In the genomic region with DNA sequence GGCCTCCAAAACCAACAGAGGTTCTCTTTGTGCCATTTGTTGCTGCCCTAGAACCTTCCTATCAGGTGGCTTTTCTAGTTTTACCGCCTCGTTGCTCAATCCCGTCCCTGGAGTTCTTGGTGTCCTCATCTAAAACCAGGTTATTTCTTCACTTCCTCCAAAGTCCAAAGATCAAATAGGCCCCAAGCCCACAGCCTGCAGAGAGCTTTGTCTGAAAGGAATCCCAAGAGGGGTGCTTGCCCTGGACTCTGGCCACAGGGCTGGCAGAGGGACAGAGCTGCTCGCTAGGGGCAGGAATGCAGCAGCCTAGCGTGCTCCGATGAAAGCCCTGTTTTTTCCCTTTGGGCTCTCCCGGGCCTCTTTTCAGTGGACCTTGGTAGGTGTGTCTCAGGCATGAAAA, we compare ENCODE assay signal across 8 mouse cellular contexts. TPM values are rescaled to one million over a fixed set of nuclear protein-coding genes. Genes with fewer than 3 reads are reported as not detected.
DNase-seq lines count a peak whose midpoint lies in the region; ATAC-seq and TF ChIP-seq lines count a peak whose summit lies in the region.

No protein-coding gene starts in this region.

- no peaks in the 10 kb centered on the region; the same call in 1 of the 2 replicates for H3K79me2 ChIP-seq in MEL (ENCODE audit: control insufficient read depth, insufficient read depth, low read length, poor library complexity)

- TF ChIP-seq CTCF in MEL (IDR thresholded peaks at IDR 0.05 in 2 of 3, conservative IDR thresholded peaks at IDR 0.05 in 1 of 3; ENCODE audit: control insufficient read depth in 1 of 3, insufficient read depth in 1 of 3, low read depth in 2 of 3, low read length in 3 of 3, poor library complexity in 1 of 3, severe bottlenecking in 1 of 3) = no peak
- TF ChIP-seq CTCF in bone marrow macrophage, adult 2 months (IDR thresholded peaks at IDR 0.05; ENCODE audit: low read depth, low read length) = no peak

- H3K9me3 ChIP-seq in MEL (replicated peaks; ENCODE audit: insufficient read depth, low read length) = no peaks in the 10 kb centered on the region
- no peaks in the 10 kb centered on the region for H3K9me3 ChIP-seq in forebrain, embryonic 15.5 days
- no peaks in the 10 kb centered on the region for H3K9me3 ChIP-seq in hindbrain, embryonic 13.5 days
- no peaks in the 10 kb centered on the region for H3K9me3 ChIP-seq in limb, embryonic 14.5 days (ENCODE audit: control insufficient read depth, low read length)
- no peaks in the 10 kb centered on the region for H3K9me3 ChIP-seq in midbrain, embryonic 13.5 days

- no peak for TF ChIP-seq POLR2A in MEL (IDR thresholded peaks at IDR 0.05; ENCODE audit: control insufficient read depth in 1 of 2, insufficient read depth in 1 of 2, low read depth in 1 of 2, low read length in 2 of 2, poor library complexity in 1 of 2)
- TF ChIP-seq POLR2A in bone marrow macrophage, adult 2 months (IDR thresholded peaks at IDR 0.05; ENCODE audit: borderline replicate concordance, low read depth, low read length) = no peak
- no peak for TF ChIP-seq POLR2A in limb, embryonic 14.5 days (IDR thresholded peaks at IDR 0.05; ENCODE audit: borderline replicate concordance, extremely low read depth, insufficient read depth, insufficient read length)

- no peak overlapping the region for H3K27ac ChIP-seq in MEL (ENCODE audit: control insufficient read depth, low read depth, low read length)
- peak overlapping the region; percentile 84 for H3K27ac ChIP-seq in bone marrow macrophage, adult 2 months (ENCODE audit: insufficient read depth, low read depth, low read length)
- peak overlapping the region; percentile 47 for H3K27ac ChIP-seq in forebrain, embryonic 15.5 days (replicated peaks)
- H3K27ac ChIP-seq in hindbrain, embryonic 13.5 days = peak overlapping the region; percentile 73
- peak overlapping the region; percentile 56 for H3K27ac ChIP-seq in limb, embryonic 14.5 days (replicated peaks; ENCODE audit: low read depth, low read length)
- no peak overlapping the region for H3K27ac ChIP-seq in midbrain, embryonic 13.5 days

- no peaks in the 10 kb centered on the region for H3K27me3 ChIP-seq in MEL (ENCODE audit: control insufficient read depth in 1 of 2, insufficient read depth in 2 of 2, low read length in 2 of 2)
- no peaks in the 10 kb centered on the region for H3K27me3 ChIP-seq in forebrain, embryonic 15.5 days
- no peaks in the 10 kb centered on the region for H3K27me3 ChIP-seq in hindbrain, embryonic 13.5 days
- H3K27me3 ChIP-seq in limb, embryonic 14.5 days (ENCODE audit: control insufficient read depth, insufficient read depth, low read length) = no peaks in the 10 kb centered on the region
- H3K27me3 ChIP-seq in midbrain, embryonic 13.5 days = no peaks in the 10 kb centered on the region

- no peak for ATAC-seq in forebrain, embryonic 15.5 days (replicated peaks)
- ATAC-seq in hindbrain, embryonic 13.5 days (ENCODE audit: low FRiP score) = no peak
- ATAC-seq in limb, embryonic 14.5 days (ENCODE audit: low FRiP score, low read depth) = no peak
- ATAC-seq in midbrain, embryonic 13.5 days = no peak

- peaks cover 2 to 10% of the 10 kb centered on the region in 2 experiments; a peak in 2 of 4 replicates for H3K4me1 ChIP-seq in MEL (ENCODE audit: control insufficient read depth in 1 of 2, insufficient read depth in 2 of 2, low read length in 2 of 2)
- H3K4me1 ChIP-seq in bone marrow macrophage, adult 2 months (ENCODE audit: control insufficient read depth, insufficient read depth, low read length) = peaks cover 12% of the 10 kb centered on the region
- peaks cover 41% of the 10 kb centered on the region for H3K4me1 ChIP-seq in forebrain, embryonic 15.5 days
- peaks cover 51% of the 10 kb centered on the region for H3K4me1 ChIP-seq in hindbrain, embryonic 13.5 days (replicated peaks)
- H3K4me1 ChIP-seq in limb, embryonic 14.5 days (ENCODE audit: control insufficient read depth, insufficient read depth, low read length) = peaks cover 17% of the 10 kb centered on the region
- H3K4me1 ChIP-seq in midbrain, embryonic 13.5 days (replicated peaks) = peaks cover 33% of the 10 kb centered on the region

- H3K4me2 ChIP-seq in forebrain, embryonic 15.5 days (replicated peaks) = peak overlapping the region; percentile 77
- peak overlapping the region; percentile 84 for H3K4me2 ChIP-seq in hindbrain, embryonic 13.5 days
- peak overlapping the region; percentile 83 for H3K4me2 ChIP-seq in limb, embryonic 14.5 days (replicated peaks; ENCODE audit: low read depth, low read length, severe bottlenecking)
- peak overlapping the region; percentile 84 for H3K4me2 ChIP-seq in midbrain, embryonic 13.5 days (replicated peaks)

- no peak overlapping the region for H3K9ac ChIP-seq in MEL (ENCODE audit: control insufficient read depth, low read depth, low read length, poor library complexity, severe bottlenecking)
- peak overlapping the region; percentile 13; the same call in 1 of the 2 replicates for H3K9ac ChIP-seq in forebrain, embryonic 15.5 days (replicated peaks)
- peak overlapping the region; percentile 62 for H3K9ac ChIP-seq in hindbrain, embryonic 13.5 days
- 0 out of 2 replicates have a peak overlapping the region, but pooled peaks have one; percentile 34 for H3K9ac ChIP-seq in limb, embryonic 14.5 days (ENCODE audit: low read depth, low read length, severe bottlenecking)
- H3K9ac ChIP-seq in midbrain, embryonic 13.5 days (replicated peaks) = peak overlapping the region; percentile 53; the same call in 1 of the 2 replicates

- peak overlapping the region in 1 of 2 experiments; percentile 37; a peak in 1 of 4 replicates for H3K4me3 ChIP-seq in MEL (ENCODE audit: control insufficient read depth in 1 of 2, insufficient read depth in 1 of 2, low read depth in 2 of 2, low read length in 2 of 2)
- H3K4me3 ChIP-seq in bone marrow macrophage, adult 2 months (ENCODE audit: insufficient read depth, low read length) = peak overlapping the region; percentile 94
- H3K4me3 ChIP-seq in forebrain, embryonic 15.5 days = peak overlapping the region; percentile 10; the same call in 1 of the 2 replicates
- peak overlapping the region; percentile 50 for H3K4me3 ChIP-seq in hindbrain, embryonic 13.5 days
- H3K4me3 ChIP-seq in limb, embryonic 14.5 days (replicated peaks; ENCODE audit: low read length) = peak overlapping the region; percentile 58
- peak overlapping the region; percentile 52 for H3K4me3 ChIP-seq in midbrain, embryonic 13.5 days (replicated peaks)

- TF ChIP-seq RAD21 in MEL (IDR thresholded peaks at IDR 0.05; ENCODE audit: low read depth, low read length) = no peak

- H3K36me3 ChIP-seq in MEL (ENCODE audit: control insufficient read depth in 1 of 2, insufficient read depth in 2 of 2, low read length in 2 of 2) = no peaks in the 10 kb centered on the region; a peak in 1 of 4 replicates
- no peaks in the 10 kb centered on the region for H3K36me3 ChIP-seq in forebrain, embryonic 15.5 days
- no peaks in the 10 kb centered on the region for H3K36me3 ChIP-seq in hindbrain, embryonic 13.5 days
- no peaks in the 10 kb centered on the region for H3K36me3 ChIP-seq in limb, embryonic 14.5 days (ENCODE audit: control insufficient read depth, insufficient read depth, low read length)
- H3K36me3 ChIP-seq in midbrain, embryonic 13.5 days = no peaks in the 10 kb centered on the region

- no peak for TF ChIP-seq EP300 in MEL (IDR thresholded peaks at IDR 0.05; ENCODE audit: low read depth in 1 of 2, low read length in 2 of 2)

- 25% methylated on average over 7 of the region's 7 CpGs for WGBS in forebrain, embryonic 15.5 days
- WGBS in hindbrain, embryonic 13.5 days = 36% methylated on average over 7 of the region's 7 CpGs
- WGBS in limb, embryonic 14.5 days = 18% methylated on average over 7 of the region's 7 CpGs
- 31% methylated on average over 7 of the region's 7 CpGs for WGBS in midbrain, embryonic 13.5 days

- DNase-seq in MEL (ENCODE audit: low read depth, low spot score) = peak; percentile 12
- peak; percentile 45 for DNase-seq in limb, embryonic 14.5 days (ENCODE audit: low spot score)
- no peak for DNase-seq in frontal cortex, postnatal 14 days (ENCODE audit: low spot score in 2 of 2)
- no peak for DNase-seq in frontal cortex, postnatal 36 days (ENCODE audit: low spot score in 2 of 2)

RNA-seq across cellular contexts. Expression of a gene that starts 1.0 kb away (rescaled TPM):
- total RNA-seq in MEL (2012; rRNA removed) = 6.0 TPM in 2 replicates
- 10 to 100 TPM in 1 of 2 experiments, not detected in 1; 10.6 TPM for polyA plus RNA-seq in MEL (2012; ENCODE audit: insufficient read depth in 1 of 2, insufficient read length in 2 of 2, low read depth in 1 of 2, low replicate concordance in 2 of 2, missing spikeins in 1 of 2)
- 6.4 and 8.0 TPM in 2 replicates for polyA plus RNA-seq in bone marrow macrophage, adult 2 months (2012; ENCODE audit: insufficient read depth, insufficient read length, missing spikeins)
- 7.7 TPM in 2 replicates for polyA plus RNA-seq in forebrain, embryonic 15.5 days (2015; fragmentation: Nextera tagmentation; extraction: Ambion mirVana)
- polyA plus RNA-seq in hindbrain, embryonic 13.5 days (2015; fragmentation: Nextera tagmentation; extraction: Ambion mirVana) = 7.8 TPM in 2 replicates
- 25.9 and 30.2 TPM in 2 replicates for polyA plus RNA-seq in limb, embryonic 14.5 days (2012; rRNA removed)
- polyA plus RNA-seq in limb, embryonic 14.5 days (2014; fragmentation: Nextera tagmentation; extraction: Ambion mirVana) = 14.3 and 17.1 TPM in 2 replicates
- 6.4 and 6.6 TPM in 2 replicates for polyA plus RNA-seq in midbrain, embryonic 13.5 days (2015; fragmentation: Nextera tagmentation; extraction: Ambion mirVana)

RNA-seq across cellular contexts. Expression of a gene that starts 13.5 kb away (rescaled TPM):
- 0.03 and 0.04 TPM in 2 replicates for total RNA-seq in MEL (2012; rRNA removed)
- under 1 TPM in 1 of 2 experiments, not detected in 1; 0.33 TPM for polyA plus RNA-seq in MEL (2012; ENCODE audit: insufficient read depth in 1 of 2, insufficient read length in 2 of 2, low read depth in 1 of 2, low replicate concordance in 2 of 2, missing spikeins in 1 of 2)
- polyA plus RNA-seq in bone marrow macrophage, adult 2 months (2012; ENCODE audit: insufficient read depth, insufficient read length, missing spikeins) = 0.56 TPM in 1 of 2 replicates, not detected in the other
- polyA plus RNA-seq in forebrain, embryonic 15.5 days (2015; fragmentation: Nextera tagmentation; extraction: Ambion mirVana) = 0.22 and 0.34 TPM in 2 replicates
- 0.36 and 0.45 TPM in 2 replicates for polyA plus RNA-seq in hindbrain, embryonic 13.5 days (2015; fragmentation: Nextera tagmentation; extraction: Ambion mirVana)
- 10.0 and 14.2 TPM in 2 replicates for polyA plus RNA-seq in limb, embryonic 14.5 days (2012; rRNA removed)
- 7.2 TPM in 2 replicates for polyA plus RNA-seq in limb, embryonic 14.5 days (2014; fragmentation: Nextera tagmentation; extraction: Ambion mirVana)
- 0.16 and 0.40 TPM in 2 replicates for polyA plus RNA-seq in midbrain, embryonic 13.5 days (2015; fragmentation: Nextera tagmentation; extraction: Ambion mirVana)

RNA-seq across cellular contexts. Expression of a gene that starts 54.1 kb away (rescaled TPM):
- 0.46 and 0.54 TPM in 2 replicates for total RNA-seq in MEL (2012; rRNA removed)
- polyA plus RNA-seq in MEL (2012; ENCODE audit: insufficient read depth in 1 of 2, insufficient read length in 2 of 2, low read depth in 1 of 2, low replicate concordance in 2 of 2, missing spikeins in 1 of 2) = under 1 TPM in 1 of 2 experiments, not detected in 1; 0.39 TPM
- polyA plus RNA-seq in bone marrow macrophage, adult 2 months (2012; ENCODE audit: insufficient read depth, insufficient read length, missing spikeins) = not detected in 2 replicates
- polyA plus RNA-seq in forebrain, embryonic 15.5 days (2015; fragmentation: Nextera tagmentation; extraction: Ambion mirVana) = 0.05 and 0.11 TPM in 2 replicates
- polyA plus RNA-seq in hindbrain, embryonic 13.5 days (2015; fragmentation: Nextera tagmentation; extraction: Ambion mirVana) = not detected in 2 replicates
- 0.76 and 0.78 TPM in 2 replicates for polyA plus RNA-seq in limb, embryonic 14.5 days (2012; rRNA removed)
- polyA plus RNA-seq in limb, embryonic 14.5 days (2014; fragmentation: Nextera tagmentation; extraction: Ambion mirVana) = 0.21 and 0.54 TPM in 2 replicates
- polyA plus RNA-seq in midbrain, embryonic 13.5 days (2015; fragmentation: Nextera tagmentation; extraction: Ambion mirVana) = 0.05 and 0.12 TPM in 2 replicates

Comparison
In these comparisons a context has a peak if more than half of its experiments do, and no peak if none do; other contexts are left out.
1. DNase-seq: peak in MEL (single experiment) and limb, embryonic 14.5 days (single experiment); none in frontal cortex, postnatal 14 days (0 of 2) and frontal cortex, postnatal 36 days (0 of 2).
2. H3K27ac ChIP-seq: peak in bone marrow macrophage, adult 2 months (single experiment), forebrain, embryonic 15.5 days (single experiment), hindbrain, embryonic 13.5 days (single experiment) and limb, embryonic 14.5 days (single experiment); none in MEL (single experiment) and midbrain, embryonic 13.5 days (single experiment).
3. Peak in every context shown above with its lines, with median percentiles within 50 percentile points of each other: H3K4me2 ChIP-seq.